In the genomic region with DNA sequence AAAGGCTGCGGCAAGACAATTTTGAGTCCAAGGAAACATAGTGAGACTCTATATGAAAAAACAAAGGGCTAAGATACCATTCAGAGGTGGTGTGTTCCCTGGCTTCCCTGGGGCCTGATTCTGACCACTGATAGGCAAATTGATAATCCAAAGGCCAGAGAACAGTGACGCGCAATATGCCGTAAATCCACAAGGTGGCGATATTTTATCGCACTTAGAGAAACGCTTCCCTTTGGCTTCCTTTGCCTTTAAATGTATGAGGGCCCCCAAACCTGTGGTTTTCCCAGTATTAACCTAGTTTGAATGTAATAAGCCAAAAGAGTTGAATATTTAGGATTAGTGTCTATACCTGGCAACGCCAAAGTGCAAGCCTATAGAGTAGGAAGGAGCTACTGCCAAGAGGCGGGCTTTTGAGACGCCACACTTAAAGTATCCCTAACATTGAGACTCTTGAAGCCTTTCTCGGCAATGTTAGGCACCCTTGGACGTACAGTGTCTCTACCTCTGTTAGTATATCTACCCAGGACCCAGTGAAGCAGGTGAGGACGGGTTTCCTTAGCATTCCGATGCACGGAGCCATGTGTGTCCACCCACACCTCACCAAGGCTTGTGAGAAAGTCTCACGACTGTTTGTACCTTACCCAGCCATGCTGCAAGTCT, we compare ENCODE assay signal across 9 mouse cellular contexts. TPM values are rescaled to one million over a fixed set of nuclear protein-coding genes. Genes with fewer than 3 reads are reported as not detected.
DNase-seq lines count a peak whose midpoint lies in the region; ATAC-seq and TF ChIP-seq lines count a peak whose summit lies in the region.
"Had no signal": no experiment of that assay in that cellular context is flagged by ENCODE, and none has a peak within 500 bp of the region (broad histone marks: within the 10 kb centered on the region; RNA-seq: fewer than 3 reads in every experiment).

No protein-coding gene starts in this region.

- no peak overlapping the region for H3K4me3 ChIP-seq in heart, embryonic 11.5 days (ENCODE audit: low read depth, low read length)
- H3K4me3 ChIP-seq in C2C12 (ENCODE audit: insufficient read depth, poor library complexity, severe bottlenecking) = no peak overlapping the region
- no peak overlapping the region for H3K4me3 ChIP-seq in forebrain, embryonic 14.5 days (ENCODE audit: low read depth, low read length)
- H3K4me3 ChIP-seq in layer of hippocampus, adult 2 months = no peak overlapping the region
- H3K4me3 ChIP-seq: hindbrain, embryonic 15.5 days had no signal

- H3K36me3 ChIP-seq in heart, embryonic 11.5 days (ENCODE audit: control insufficient read depth, insufficient read depth, low read length) = no peaks in the 10 kb centered on the region
- H3K36me3 ChIP-seq in C2C12 (ENCODE audit: control insufficient read depth, insufficient read depth) = no peaks in the 10 kb centered on the region
- no peaks in the 10 kb centered on the region for H3K36me3 ChIP-seq in forebrain, embryonic 14.5 days (ENCODE audit: control insufficient read depth, insufficient read depth, low read length)
- H3K36me3 ChIP-seq: hindbrain, embryonic 15.5 days had no signal

- no peaks in the 10 kb centered on the region for H3K79me3 ChIP-seq in C2C12 (ENCODE audit: low read depth)

- H3K27me3 ChIP-seq in heart, embryonic 11.5 days (ENCODE audit: control insufficient read depth, insufficient read depth, low read length) = no peaks in the 10 kb centered on the region
- H3K27me3 ChIP-seq in C2C12 (ENCODE audit: control insufficient read depth, insufficient read depth, insufficient read length) = no peaks in the 10 kb centered on the region
- no peaks in the 10 kb centered on the region for H3K27me3 ChIP-seq in forebrain, embryonic 14.5 days (replicated peaks; ENCODE audit: control insufficient read depth, insufficient read depth, low read length)
- H3K27me3 ChIP-seq: hindbrain, embryonic 15.5 days had no signal

- H3ac ChIP-seq in C2C12 (ENCODE audit: control insufficient read depth, insufficient read length, low read depth) = no peak overlapping the region

- no peak for ATAC-seq in heart, embryonic 11.5 days (replicated peaks; ENCODE audit: insufficient number of reproducible peaks, low FRiP score, low TSS enrichment)
- ATAC-seq in forebrain, embryonic 14.5 days = no peak
- ATAC-seq in megakaryocyte progenitor cell, adult 5-6 weeks (replicated peaks; ENCODE audit: poor library complexity) = 0 out of 2 replicates have a peak, but pooled peaks have one; percentile 29

- H3K9me3 ChIP-seq in heart, embryonic 11.5 days (replicated peaks; ENCODE audit: control insufficient read depth, low read length) = no peaks in the 10 kb centered on the region
- H3K9me3 ChIP-seq in forebrain, embryonic 14.5 days (replicated peaks; ENCODE audit: control insufficient read depth, low read length) = no peaks in the 10 kb centered on the region
- H3K9me3 ChIP-seq: hindbrain, embryonic 15.5 days had no signal

- no peaks in the 10 kb centered on the region for H3K4me1 ChIP-seq in heart, embryonic 11.5 days (ENCODE audit: control insufficient read depth, insufficient read depth, low read length)
- no peaks in the 10 kb centered on the region for H3K4me1 ChIP-seq in forebrain, embryonic 14.5 days (ENCODE audit: control insufficient read depth, insufficient read depth, low read length)

- WGBS in heart, embryonic 11.5 days (ENCODE audit: insufficient replicate concordance) = 43% methylated on average over 16 of the region's 16 CpGs
- WGBS in forebrain, embryonic 14.5 days = 42% methylated on average over 16 of the region's 16 CpGs

- H3K79me2 ChIP-seq in C2C12 (ENCODE audit: control insufficient read depth, insufficient read depth) = no peaks in the 10 kb centered on the region

- H3K9ac ChIP-seq in heart, embryonic 11.5 days (ENCODE audit: low read depth, low read length) = no peak overlapping the region
- H3K9ac ChIP-seq in forebrain, embryonic 14.5 days (ENCODE audit: low read length) = no peak overlapping the region
- H3K9ac ChIP-seq: hindbrain, embryonic 15.5 days had no signal

- TF ChIP-seq CTCF in C2C12 (IDR thresholded peaks at IDR 0.05; ENCODE audit: control insufficient read depth, insufficient read depth, insufficient read length) = peak; percentile 64
- TF ChIP-seq CTCF in layer of hippocampus, adult 2 months (conservative IDR thresholded peaks at IDR 0.05) = peak; percentile 92

- no peak overlapping the region for H3K27ac ChIP-seq in heart, embryonic 11.5 days (ENCODE audit: low read depth, low read length)
- H3K27ac ChIP-seq in forebrain, embryonic 14.5 days (ENCODE audit: low read depth, low read length) = no peak overlapping the region
- no peak overlapping the region for H3K27ac ChIP-seq in layer of hippocampus, adult 2 months
- H3K27ac ChIP-seq: hindbrain, embryonic 15.5 days had no signal

- peak; percentile 33 to 75 for DNase-seq in heart, adult 18-20 months
- peak; percentile 73 for DNase-seq in adrenal gland, postnatal 10 days
- DNase-seq in forebrain, embryonic 14.5 days (ENCODE audit: low spot score) = peak; percentile 83
- peak; percentile 25 to 71 for DNase-seq in layer of hippocampus, adult 2 months (ENCODE audit: low spot score in 2 of 2)
- peak; percentile 36 for DNase-seq in thymus, postnatal 0 days (ENCODE audit: low spot score)

- no peak overlapping the region for H3K4me2 ChIP-seq in heart, embryonic 11.5 days
- no peak overlapping the region for H3K4me2 ChIP-seq in forebrain, embryonic 14.5 days (ENCODE audit: low read length)
- H3K4me2 ChIP-seq: hindbrain, embryonic 15.5 days had no signal

TF ChIP-seq in C2C12, 6 proteins besides CTCF, POLR2A, EP300 and RAD21:
- TF ChIP-seq MAX (IDR thresholded peaks at IDR 0.05) (no peak), FOSL1 (IDR thresholded peaks at IDR 0.05; ENCODE audit: insufficient read depth, low read length, poor library complexity, severe bottlenecking) (no peak), USF1 (IDR thresholded peaks at IDR 0.05; ENCODE audit: low read depth) (no peak), MYOG (IDR thresholded peaks at IDR 0.05; ENCODE audit: control insufficient read depth, extremely low read depth, insufficient read length) (no peak), MYOD1 (IDR thresholded peaks at IDR 0.05; ENCODE audit: control insufficient read depth, insufficient read length, low read depth) (no peak)

RNA-seq across cellular contexts. Expression of a gene that starts 37.6 kb away (rescaled TPM):
- total RNA-seq in heart, adult 18-20 months (2021) = 1 to 10 TPM; 2.8 to 3.2 TPM
- 5.3 and 5.5 TPM in 2 replicates for polyA plus RNA-seq in heart, embryonic 11.5 days (2014; fragmentation: Nextera tagmentation; extraction: Ambion mirVana)
- polyA plus RNA-seq in C2C12 (2012; fragmentation: generic; extraction: Trizol) = 0.12 TPM
- total RNA-seq in adrenal gland, postnatal 10 days (2021) = 10 to 100 TPM; 14.2 to 17.8 TPM
- 3.9 and 5.1 TPM in 2 replicates for polyA plus RNA-seq in forebrain, embryonic 14.5 days (2014; fragmentation: Nextera tagmentation; extraction: Ambion mirVana)
- total RNA-seq in layer of hippocampus, adult 2 months (2021) = 10 to 100 TPM; 32.2 to 35.7 TPM
- total RNA-seq in megakaryocyte progenitor cell, adult 5-6 weeks (2015) = not detected in 2 replicates
- not detected in 2 replicates for total RNA-seq in megakaryocyte progenitor cell, adult 5-6 weeks (2017)
- 1.9 and 2.0 TPM in 2 replicates for polyA plus RNA-seq in thymus, postnatal 0 days (2015; fragmentation: Nextera tagmentation; extraction: Ambion mirVana)
